Mouse (Mus musculus) adrenal gland, postnatal 36 days (tissue): ENCODE measurements at regions not wholly inside any gene's neighbourhood (a gene's known extent, or its start where the extent isn't known, plus 50 kb on each side); places are given as distances from the start of the nearest gene placed in this dataset.

Source experiments
- DNase-seq, 2 experiments: peaks; one replicate each; pipeline ENCODE4 v3.0.0; 2021; ENCODE audit warnings: mixed read lengths in 1 of 2

DNA sequence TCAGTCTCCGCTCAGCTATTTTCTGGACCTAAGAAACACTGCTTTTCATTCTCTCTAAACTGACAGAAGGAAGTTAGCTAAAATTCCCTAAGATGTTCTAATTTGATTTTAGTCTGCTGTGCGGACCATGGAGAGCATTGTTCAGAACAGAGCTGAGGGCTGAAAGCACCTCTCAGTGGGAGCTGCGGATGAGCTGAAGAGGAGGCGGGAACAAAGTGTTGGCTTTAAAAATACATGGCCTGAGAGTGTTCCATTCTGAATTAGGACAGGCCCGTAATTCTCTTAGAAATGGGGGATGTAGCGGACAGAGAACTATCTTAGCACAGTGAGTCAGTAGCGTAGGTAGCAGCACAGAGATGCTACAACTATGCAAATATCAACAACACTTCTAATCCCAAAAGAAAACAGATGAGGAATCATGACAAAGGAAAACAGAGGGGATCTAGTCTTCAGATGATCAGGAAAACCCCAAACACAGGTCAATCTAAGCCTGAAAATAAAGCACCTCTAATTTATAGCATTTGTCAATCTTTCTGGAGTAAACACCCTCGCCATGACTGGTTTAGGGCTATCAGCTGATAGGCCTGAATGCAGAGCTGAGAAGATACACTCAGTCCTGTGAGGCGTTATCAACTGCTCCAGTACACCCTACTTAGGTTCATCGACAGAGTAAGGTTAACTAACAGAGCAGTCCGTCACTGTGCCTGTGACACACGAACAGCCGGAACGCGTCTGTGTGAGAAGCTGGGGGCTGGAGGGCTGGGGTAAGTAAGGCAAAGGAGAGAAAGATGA, 60.8 kb upstream of the Peli2 start:
- DNase-seq = no peak

DNA sequence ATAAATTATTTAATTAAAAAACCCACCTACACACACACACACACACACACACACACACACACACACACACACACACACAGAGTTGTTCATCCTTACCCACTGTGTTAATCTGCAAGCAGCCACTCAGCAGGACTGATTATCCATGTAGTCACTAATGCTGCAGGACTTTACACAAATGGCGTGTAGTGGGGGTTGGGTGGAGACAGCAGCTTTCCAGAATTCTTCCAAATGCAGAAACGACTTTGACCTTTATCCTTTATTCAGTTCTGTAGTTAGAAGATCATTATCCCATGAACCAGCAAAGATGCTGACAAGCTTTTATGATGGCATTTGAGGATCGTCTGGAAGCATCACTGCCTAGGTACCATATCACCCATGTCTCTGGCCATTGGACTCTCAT, 52.0 kb upstream of the Peli2 start:
- DNase-seq = no peak
